Mouse (Mus musculus): Measurements from ENCODE around the gene Pcmtd2.

DNA sequence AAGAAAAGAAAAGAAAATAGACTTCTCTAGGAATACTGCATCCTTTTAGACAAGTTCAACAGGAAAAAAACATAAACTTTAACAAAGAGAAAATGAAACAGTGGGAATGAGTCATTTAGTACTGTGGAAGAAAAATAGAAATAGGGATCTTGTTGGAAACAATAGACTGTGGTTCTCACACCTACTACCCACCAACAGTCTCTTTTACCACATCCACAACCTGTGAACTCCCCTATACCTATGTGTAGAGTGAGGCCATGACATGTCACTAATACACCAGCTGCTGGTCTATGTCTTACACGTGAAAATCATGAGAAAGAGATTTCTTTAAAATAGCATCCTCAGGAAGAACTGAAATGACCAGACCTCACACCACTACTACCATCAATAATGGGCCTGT, 41.2 kb downstream of the Pcmtd2 start:
- TF ChIP-seq POLR2A (IDR thresholded peaks at IDR 0.05; ENCODE audit: low read depth, low read length), result no peak
- TF ChIP-seq CTCF (IDR thresholded peaks at IDR 0.05; ENCODE audit: borderline replicate concordance, insufficient read depth, low read length), result no peak

Measured in embryonic fibroblast, embryonic 13.5 days (primary cell).